Mouse (Mus musculus) liver, adult 2 months (tissue): ENCODE data around the gene Map2k3. TPM values are rescaled to one million over a fixed set of nuclear protein-coding genes. Genes with fewer than 3 reads are reported as not detected.
A peak's percentile ranks its signal among the peaks of the same experiment; 100 is the strongest.

Source experiments
- DNase-seq: peaks from one replicate; pipeline ENCODE4 v3.0.0-alpha.2; 2011; ENCODE audit warnings: low read depth, low spot score; ENCODE audit errors: extremely low read depth
- H3K27ac ChIP-seq: fragments of 200-500 bp; replicated peaks from 2 replicates; pipeline ENCODE4 v1.5.1; 2012; ENCODE audit warnings: low read depth, mild to moderate bottlenecking, control low read depth, inconsistent platforms, low read length; ENCODE audit not compliant: insufficient read depth
- H3K27me3 ChIP-seq: fragments of 200-500 bp; 2 replicates; pipeline ENCODE4 v1.6.1; 2012; ENCODE audit warnings: mild to moderate bottlenecking, moderate library complexity, low read length, inconsistent platforms; ENCODE audit not compliant: control insufficient read depth, insufficient read depth
- H3K36me3 ChIP-seq: fragments of 200-500 bp; 2 replicates; pipeline ENCODE4 v1.6.1; 2012; ENCODE audit warnings: low read length, inconsistent platforms; ENCODE audit not compliant: control insufficient read depth, insufficient read depth
- H3K4me1 ChIP-seq: fragments of 200-500 bp; 2 replicates; pipeline ENCODE4 v1.6.1; 2011; ENCODE audit warnings: low read length; ENCODE audit not compliant: control insufficient read depth, insufficient read depth
- H3K4me3 ChIP-seq: fragments of 200-500 bp; 2 replicates; pipeline ENCODE4 v1.5.1; 2011; ENCODE audit warnings: low read depth, mild to moderate bottlenecking, control low read depth, low read length, moderate library complexity; ENCODE audit not compliant: insufficient read depth
- H3K79me2 ChIP-seq: fragments of 200-500 bp; 2 replicates; pipeline ENCODE4 v1.6.1; 2012; ENCODE audit warnings: inconsistent platforms, mild to moderate bottlenecking, low read length, moderate library complexity; ENCODE audit not compliant: control insufficient read depth, insufficient read depth
- H3K9ac ChIP-seq: fragments of 200-500 bp; 2 replicates; pipeline ENCODE4 v1.6.1; 2012; ENCODE audit warnings: low read depth, mild to moderate bottlenecking, control low read depth, inconsistent platforms, low read length
- CTCF ChIP-seq: fragments of 200-500 bp; IDR thresholded peaks from 2 replicates; pipeline ENCODE4 v1.5.1; 2011; ENCODE audit warnings: low read depth, low read length, control low read depth
- POLR2A ChIP-seq: fragments of 200-500 bp; IDR thresholded peaks from 2 replicates; pipeline ENCODE4 v1.6.1; 2011; ENCODE audit warnings: low read length, control low read depth; ENCODE audit not compliant: insufficient read depth; ENCODE audit errors: extremely low read depth
- WGBS: fragments of 180-500 bp; shearing (Covaris S2); methylation state at CpG from one replicate; pipeline ENCODE4 v1.1.7; 2018; 5-methylcytosine and 5-hydroxymethylcytosine counted together
- polyA plus RNA-seq: library from polyadenylated mRNA; depleted of rRNA; stranded (reverse); fragments of >200 nt; gene quantifications from 2 replicates; pipeline ENCODE4 v1.2.3, GENCODE M21; 2012
- total RNA-seq: library from RNA; depleted of rRNA; stranded (reverse); fragments of >200 nt; gene quantifications from 2 replicates; pipeline ENCODE4 v1.2.3, GENCODE M21; 2014

Map2k3 gene
- total and polyA plus RNA-seq, 2 experiments, result 25.7 to 36.9 TPM

GRCm38 (mm10) chr11:60941370-60941769, 9.5 kb downstream of the Map2k3 start:
- H3K9ac ChIP-seq, result peak overlapping the region; percentile 8; the same call in 1 of the 2 replicates
- peak; percentile 14 for DNase-seq
- WGBS, result 56% methylated on average over 9 of the region's 9 CpGs

GRCm38 (mm10) chr11:60942263-60943015, 10.6 kb downstream of the Map2k3 start:
- no peak overlapping the region for H3K4me3 ChIP-seq
- DNase-seq, result peak; percentile 89

More at GRCm38 (mm10) chr11:60941370-60941769, 9.5 kb downstream of the Map2k3 start:
- H3K27me3 ChIP-seq, result no peaks in the 10 kb centered on the region
- H3K36me3 ChIP-seq, result peaks cover 26% of the 10 kb centered on the region
- peaks cover 58% of the 10 kb centered on the region for H3K4me1 ChIP-seq
- no peak overlapping the region for H3K4me3 ChIP-seq
- no peak for TF ChIP-seq POLR2A
- no peak for TF ChIP-seq CTCF
- H3K79me2 ChIP-seq, result peaks cover 53% of the 10 kb centered on the region
- H3K27ac ChIP-seq, result peak overlapping the region; percentile 89

GRCm38 (mm10) chr11:60945003-60945402, 13.2 kb downstream of the Map2k3 start:
- H3K79me2 ChIP-seq, result peaks cover 18% of the 10 kb centered on the region
- no peak overlapping the region for H3K4me3 ChIP-seq
- H3K36me3 ChIP-seq, result peaks cover 57% of the 10 kb centered on the region
- DNase-seq, result no peak
- WGBS, result 92% methylated on average over 4 of the region's 4 CpGs
- no peak overlapping the region for H3K27ac ChIP-seq
- H3K27me3 ChIP-seq, result no peaks in the 10 kb centered on the region
- peaks cover 25% of the 10 kb centered on the region for H3K4me1 ChIP-seq
- TF ChIP-seq CTCF (no peak), POLR2A (no peak)
- no peak overlapping the region for H3K9ac ChIP-seq

More at GRCm38 (mm10) chr11:60942263-60943015, 10.6 kb downstream of the Map2k3 start:
- Histone ChIP-seq H3K79me2 (peaks cover 42% of the 10 kb centered on the region), H3K9ac (peak overlapping the region; percentile 18), H3K4me1 (peaks cover 47% of the 10 kb centered on the region), H3K27me3 (no peaks in the 10 kb centered on the region), H3K27ac (peak overlapping the region; percentile 89), H3K36me3 (peaks cover 36% of the 10 kb centered on the region)
- WGBS, result 37% methylated on average over 9 of the region's 9 CpGs
- TF ChIP-seq CTCF (no peak), POLR2A (no peak)

- Histone ChIP-seq H3K79me2 (no peaks in the 10 kb centered on the region), H3K36me3 (peaks cover 33% of the 10 kb centered on the region), H3K27ac (no peak overlapping the region), H3K4me3 (no peak overlapping the region), H3K27me3 (no peaks in the 10 kb centered on the region), H3K4me1 (0 out of 2 replicates have a peak, but pooled peaks cover 2% of the 10 kb centered on the region), H3K9ac (no peak overlapping the region)
- 94% methylated on average over 5 of the region's 5 CpGs for WGBS
- DNase-seq, result no peak
- no peak for TF ChIP-seq POLR2A
- no peak for TF ChIP-seq CTCF
Measured at GRCm38 (mm10) chr11:60951896-60952295, 20.1 kb downstream of the Map2k3 start.

GRCm38 (mm10) chr11:60952362-60952761, 20.5 kb downstream of the Map2k3 start:
- H3K36me3 ChIP-seq, result peaks cover 29% of the 10 kb centered on the region
- DNase-seq, result no peak

GRCm38 (mm10) chr11:60952986-60953385, 21.2 kb downstream of the Map2k3 start:
- DNase-seq, result no peak
- H3K4me1 ChIP-seq, result 0 out of 2 replicates have a peak, but pooled peaks cover 2% of the 10 kb centered on the region
- H3K9ac ChIP-seq, result no peak overlapping the region
- H3K4me3 ChIP-seq, result no peak overlapping the region
- H3K27me3 ChIP-seq, result no peaks in the 10 kb centered on the region
- H3K79me2 ChIP-seq, result no peaks in the 10 kb centered on the region
- H3K27ac ChIP-seq, result no peak overlapping the region
- H3K36me3 ChIP-seq, result peaks cover 23% of the 10 kb centered on the region
- TF ChIP-seq POLR2A (no peak), CTCF (no peak)
- 96% methylated on average over 6 of the region's 6 CpGs for WGBS

More at GRCm38 (mm10) chr11:60952362-60952761, 20.5 kb downstream of the Map2k3 start:
- no peak overlapping the region for H3K27ac ChIP-seq
- WGBS, result 72% methylated on average over 3 of the region's 3 CpGs
- no peak overlapping the region for H3K4me3 ChIP-seq
- no peaks in the 10 kb centered on the region for H3K27me3 ChIP-seq
- TF ChIP-seq POLR2A (no peak), CTCF (no peak)
- H3K4me1 ChIP-seq, result 0 out of 2 replicates have a peak, but pooled peaks cover 2% of the 10 kb centered on the region
- no peaks in the 10 kb centered on the region for H3K79me2 ChIP-seq
- no peak overlapping the region for H3K9ac ChIP-seq
